Comparison of ENCODE assay signal across 9 mouse cellular contexts in the genomic region with DNA sequence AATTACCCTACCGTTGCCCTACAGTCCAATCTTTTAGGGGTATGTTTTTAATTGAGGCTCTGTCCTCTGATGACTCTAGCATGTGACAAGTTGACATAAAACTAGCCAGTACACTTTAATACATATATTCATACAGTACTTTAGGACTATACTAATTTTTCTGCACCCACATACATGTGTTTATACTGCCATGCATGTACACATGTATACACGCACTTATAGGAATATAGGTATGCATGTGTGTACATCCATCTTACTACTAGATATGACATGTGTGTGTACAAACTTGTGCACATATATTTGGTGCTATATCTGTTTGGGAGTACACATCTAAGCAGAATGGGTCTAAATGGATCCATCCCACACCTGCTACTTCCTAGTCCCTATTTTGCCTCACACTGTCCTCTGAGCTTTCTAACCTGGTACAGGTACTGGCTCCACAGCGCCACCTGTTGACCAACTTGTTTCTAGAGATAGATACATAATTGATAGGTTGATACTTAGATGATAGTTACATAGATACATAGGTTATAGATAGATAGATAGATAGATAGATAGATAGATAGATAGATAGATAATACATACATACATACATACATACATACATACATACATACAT.
DNase-seq lines count a peak whose midpoint lies in the region; ATAC-seq lines count a peak whose summit lies in the region.
"Had no signal": no experiment of that assay in that cellular context is flagged by ENCODE, and none has a peak within 500 bp of the region (broad histone marks: within the 10 kb centered on the region; RNA-seq: fewer than 3 reads in every experiment).

No protein-coding gene starts in this region.

- H3K9ac ChIP-seq in forebrain, embryonic 11.5 days (ENCODE audit: low read length), result no peak overlapping the region
- H3K9ac ChIP-seq in forebrain, embryonic 16.5 days (replicated peaks; ENCODE audit: low read depth, low read length), result no peak overlapping the region
- H3K9ac ChIP-seq in hindbrain, embryonic 14.5 days, result no peak overlapping the region
- H3K9ac ChIP-seq: heart, embryonic 15.5 days had no signal

- no peaks in the 10 kb centered on the region for H3K9me3 ChIP-seq in forebrain, embryonic 11.5 days (ENCODE audit: control insufficient read depth, low read length)
- H3K9me3 ChIP-seq in forebrain, embryonic 16.5 days (ENCODE audit: control insufficient read depth, low read length), result no peaks in the 10 kb centered on the region
- H3K9me3 ChIP-seq in hindbrain, embryonic 14.5 days (ENCODE audit: control insufficient read depth, low read length), result no peaks in the 10 kb centered on the region
- no peaks in the 10 kb centered on the region for H3K9me3 ChIP-seq in midbrain, embryonic 10.5 days (replicated peaks)
- H3K9me3 ChIP-seq: heart, embryonic 15.5 days had no signal

- no peaks in the 10 kb centered on the region for H3K36me3 ChIP-seq in forebrain, embryonic 11.5 days (ENCODE audit: control insufficient read depth, insufficient read depth, low read length)
- H3K36me3 ChIP-seq in forebrain, embryonic 16.5 days (ENCODE audit: control insufficient read depth, insufficient read depth), result no peaks in the 10 kb centered on the region
- peaks cover 14% of the 10 kb centered on the region; the same call in 1 of the 2 replicates for H3K36me3 ChIP-seq in hindbrain, embryonic 14.5 days (replicated peaks; ENCODE audit: control insufficient read depth, insufficient read depth)
- peaks cover 12% of the 10 kb centered on the region for H3K36me3 ChIP-seq in midbrain, embryonic 10.5 days
- H3K36me3 ChIP-seq: heart, embryonic 15.5 days had no signal

- H3K4me1 ChIP-seq in forebrain, embryonic 11.5 days (replicated peaks; ENCODE audit: control insufficient read depth, insufficient read depth, low read length), result no peaks in the 10 kb centered on the region
- no peaks in the 10 kb centered on the region for H3K4me1 ChIP-seq in forebrain, embryonic 16.5 days (replicated peaks; ENCODE audit: control insufficient read depth, insufficient read depth, low read length)
- no peaks in the 10 kb centered on the region for H3K4me1 ChIP-seq in hindbrain, embryonic 14.5 days (replicated peaks; ENCODE audit: control insufficient read depth, insufficient read depth, low read length)
- H3K4me1 ChIP-seq in midbrain, embryonic 10.5 days, result no peaks in the 10 kb centered on the region
- H3K4me1 ChIP-seq: heart, embryonic 15.5 days had no signal

- ATAC-seq in forebrain, embryonic 11.5 days (replicated peaks; ENCODE audit: low FRiP score), result 0 out of 2 replicates have a peak, but pooled peaks have one; percentile 42
- ATAC-seq in forebrain, embryonic 16.5 days, result no peak; the same call in 1 of the 2 replicates
- ATAC-seq in hindbrain, embryonic 14.5 days (ENCODE audit: low FRiP score), result peak; percentile 53; the same call in 1 of the 2 replicates

- DNase-seq in forebrain, embryonic 11.5 days (ENCODE audit: low spot score), result peak; percentile 73
- peak; percentile 77 for DNase-seq in adrenal gland, postnatal 10 days
- peak; percentile 71 for DNase-seq in embryo, embryonic 11 days
- peak; percentile 74 for DNase-seq in hindbrain, embryonic 14.5 days (ENCODE audit: low spot score)
- DNase-seq in layer of hippocampus, postnatal 14 days (ENCODE audit: low spot score in 2 of 2), result peak; percentile 20 to 61
- DNase-seq in midbrain, embryonic 10.5 days (ENCODE audit: low spot score), result peak; percentile 32
- peak; percentile 34 to 79 for DNase-seq in spleen, postnatal 10 days (ENCODE audit: low spot score in 2 of 2)

- H3K27ac ChIP-seq in forebrain, embryonic 11.5 days (ENCODE audit: low read depth, low read length), result no peak overlapping the region
- H3K27ac ChIP-seq in forebrain, embryonic 16.5 days (ENCODE audit: low read length), result no peak overlapping the region
- H3K27ac ChIP-seq in hindbrain, embryonic 14.5 days, result no peak overlapping the region
- no peak overlapping the region for H3K27ac ChIP-seq in midbrain, embryonic 10.5 days (replicated peaks)
- H3K27ac ChIP-seq: heart, embryonic 15.5 days had no signal

- H3K4me2 ChIP-seq in forebrain, embryonic 11.5 days (ENCODE audit: low read depth, low read length, severe bottlenecking), result no peak overlapping the region
- no peak overlapping the region for H3K4me2 ChIP-seq in forebrain, embryonic 16.5 days (ENCODE audit: low read length)
- no peak overlapping the region for H3K4me2 ChIP-seq in hindbrain, embryonic 14.5 days (replicated peaks)
- H3K4me2 ChIP-seq: heart, embryonic 15.5 days had no signal

- no peaks in the 10 kb centered on the region for H3K27me3 ChIP-seq in forebrain, embryonic 11.5 days (ENCODE audit: control insufficient read depth, insufficient read depth, low read length)
- H3K27me3 ChIP-seq in forebrain, embryonic 16.5 days (replicated peaks; ENCODE audit: control insufficient read depth, insufficient read depth, low read length), result no peaks in the 10 kb centered on the region
- H3K27me3 ChIP-seq in hindbrain, embryonic 14.5 days (ENCODE audit: control insufficient read depth, insufficient read depth, low read length), result no peaks in the 10 kb centered on the region
- H3K27me3 ChIP-seq in midbrain, embryonic 10.5 days (ENCODE audit: low read depth, poor library complexity, severe bottlenecking), result no peaks in the 10 kb centered on the region
- H3K27me3 ChIP-seq: heart, embryonic 15.5 days had no signal

- WGBS in forebrain, embryonic 11.5 days, result 60% methylated on average over 3 of the region's 3 CpGs
- 67% methylated on average over 3 of the region's 3 CpGs for WGBS in forebrain, embryonic 16.5 days
- 68% methylated on average over 3 of the region's 3 CpGs for WGBS in hindbrain, embryonic 14.5 days
- 67% methylated on average over 3 of the region's 3 CpGs for WGBS in midbrain, embryonic 10.5 days

- H3K4me3 ChIP-seq in forebrain, embryonic 11.5 days (ENCODE audit: low read depth, low read length), result no peak overlapping the region
- no peak overlapping the region for H3K4me3 ChIP-seq in forebrain, embryonic 16.5 days (replicated peaks; ENCODE audit: low read length)
- no peak overlapping the region for H3K4me3 ChIP-seq in hindbrain, embryonic 14.5 days (replicated peaks; ENCODE audit: low read length)
- no peak overlapping the region for H3K4me3 ChIP-seq in midbrain, embryonic 10.5 days
- H3K4me3 ChIP-seq: heart, embryonic 15.5 days had no signal
